Mouse (Mus musculus): ENCODE measurements around the gene Prkn. TPM values are rescaled to one million over a fixed set of nuclear protein-coding genes. Genes with fewer than 3 reads are reported as not detected.

The Prkn gene
- polyA plus RNA-seq, 1 experiment = 0.58 TPM

- no peak for TF ChIP-seq CTCF (IDR thresholded peaks at IDR 0.05; ENCODE audit: extremely low read depth, insufficient read length, insufficient replicate concordance, low read depth, low read length)
- no peak for TF ChIP-seq POLR2A (IDR thresholded peaks at IDR 0.05; ENCODE audit: low read depth, low read length)
- Histone ChIP-seq H3K27ac (ENCODE audit: insufficient read depth, low read depth, low read length) (no peak overlapping the region), H3K4me1 (ENCODE audit: control insufficient read depth, insufficient read depth, insufficient read length, low read length) (no peaks in the 10 kb centered on the region), H3K36me3 (ENCODE audit: control insufficient read depth, insufficient read depth, low read length) (no peaks in the 10 kb centered on the region), H3K27me3 (ENCODE audit: control insufficient read depth, insufficient read depth, low read length) (no peaks in the 10 kb centered on the region), H3K4me3 (ENCODE audit: low read depth, low read length) (no peak overlapping the region)
- WGBS = 76% methylated on average over 10 of the region's 10 CpGs
These were observed 1221.2 kb downstream of the Prkn start for GRCm38 (mm10) chr17:12061381-12061780.

DNA sequence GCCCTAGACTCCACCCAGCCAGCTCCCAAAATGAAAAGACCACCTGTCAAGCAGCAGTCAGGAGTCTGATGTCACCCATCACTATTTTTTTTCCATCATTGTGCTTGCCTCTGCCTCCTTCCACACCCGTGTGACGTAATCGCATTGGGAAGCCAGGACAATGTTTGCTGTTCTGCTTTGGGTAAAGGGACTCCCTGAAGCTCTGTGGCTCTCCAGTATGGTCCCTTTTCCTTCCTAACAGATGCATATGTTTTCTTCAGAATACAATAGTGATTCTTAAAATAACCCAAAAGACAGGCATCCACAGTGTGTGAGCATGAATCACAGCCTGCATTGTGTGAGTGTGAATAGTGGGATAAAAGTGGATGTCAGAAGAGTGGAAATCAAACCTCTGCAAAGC is 1222.7 kb downstream of the Prkn start:
- no peaks in the 10 kb centered on the region for H3K27me3 ChIP-seq (ENCODE audit: control insufficient read depth, insufficient read depth, low read length)
- 81% methylated on average over 3 of the region's 3 CpGs for WGBS
- H3K36me3 ChIP-seq (ENCODE audit: control insufficient read depth, insufficient read depth, low read length) = no peaks in the 10 kb centered on the region
- no peaks in the 10 kb centered on the region for H3K4me1 ChIP-seq (ENCODE audit: control insufficient read depth, insufficient read depth, insufficient read length, low read length)
- no peak overlapping the region for H3K27ac ChIP-seq (ENCODE audit: insufficient read depth, low read depth, low read length)
- no peak overlapping the region for H3K4me3 ChIP-seq (ENCODE audit: low read depth, low read length)
- TF ChIP-seq CTCF (IDR thresholded peaks at IDR 0.05; ENCODE audit: extremely low read depth, insufficient read length, insufficient replicate concordance, low read depth, low read length) (no peak), POLR2A (IDR thresholded peaks at IDR 0.05; ENCODE audit: low read depth, low read length) (no peak)

- H3K4me3 ChIP-seq (ENCODE audit: low read depth, low read length) = no peak overlapping the region
- H3K27ac ChIP-seq (ENCODE audit: insufficient read depth, low read depth, low read length) = no peak overlapping the region
- H3K27me3 ChIP-seq (ENCODE audit: control insufficient read depth, insufficient read depth, low read length) = no peaks in the 10 kb centered on the region
- H3K36me3 ChIP-seq (ENCODE audit: control insufficient read depth, insufficient read depth, low read length) = no peaks in the 10 kb centered on the region
- 98% methylated on average over 7 of the region's 7 CpGs for WGBS
- TF ChIP-seq POLR2A (IDR thresholded peaks at IDR 0.05; ENCODE audit: low read depth, low read length) (no peak), CTCF (IDR thresholded peaks at IDR 0.05; ENCODE audit: extremely low read depth, insufficient read length, insufficient replicate concordance, low read depth, low read length) (no peak)
- H3K4me1 ChIP-seq (ENCODE audit: control insufficient read depth, insufficient read depth, insufficient read length, low read length) = no peaks in the 10 kb centered on the region
These were observed 1223.3 kb downstream of the Prkn start for GRCm38 (mm10) chr17:12063533-12063932.

- Histone ChIP-seq H3K4me3 (ENCODE audit: low read depth, low read length) (no peak overlapping the region), H3K4me1 (ENCODE audit: control insufficient read depth, insufficient read depth, insufficient read length, low read length) (no peaks in the 10 kb centered on the region), H3K36me3 (ENCODE audit: control insufficient read depth, insufficient read depth, low read length) (no peaks in the 10 kb centered on the region), H3K27me3 (ENCODE audit: control insufficient read depth, insufficient read depth, low read length) (no peaks in the 10 kb centered on the region), H3K27ac (ENCODE audit: insufficient read depth, low read depth, low read length) (no peak overlapping the region)
- TF ChIP-seq POLR2A (IDR thresholded peaks at IDR 0.05; ENCODE audit: low read depth, low read length) (no peak), CTCF (IDR thresholded peaks at IDR 0.05; ENCODE audit: extremely low read depth, insufficient read length, insufficient replicate concordance, low read depth, low read length) (no peak)
- 80% methylated on average over 10 of the region's 10 CpGs for WGBS
These were observed 1225.9 kb downstream of the Prkn start for GRCm38 (mm10) chr17:12066054-12066453.

GRCm38 (mm10) chr17:12076816-12077215 is 1236.6 kb downstream of the Prkn start:
- H3K4me3 ChIP-seq (ENCODE audit: low read depth, low read length) = no peak overlapping the region
- TF ChIP-seq CTCF (IDR thresholded peaks at IDR 0.05; ENCODE audit: extremely low read depth, insufficient read length, insufficient replicate concordance, low read depth, low read length) = no peak
- no peak for TF ChIP-seq POLR2A (IDR thresholded peaks at IDR 0.05; ENCODE audit: low read depth, low read length)
- no peaks in the 10 kb centered on the region for H3K27me3 ChIP-seq (ENCODE audit: control insufficient read depth, insufficient read depth, low read length)
- no peak overlapping the region for H3K27ac ChIP-seq (ENCODE audit: insufficient read depth, low read depth, low read length)
- no peaks in the 10 kb centered on the region; the same call in 1 of the 2 replicates for H3K4me1 ChIP-seq (ENCODE audit: control insufficient read depth, insufficient read depth, insufficient read length, low read length)
- H3K36me3 ChIP-seq (ENCODE audit: control insufficient read depth, insufficient read depth, low read length) = no peaks in the 10 kb centered on the region
- 81% methylated on average over 2 of the region's 2 CpGs for WGBS

GRCm38 (mm10) chr17:12080656-12081495 is 1240.7 kb downstream of the Prkn start:
- 30% methylated on average over 20 of the region's 20 CpGs for WGBS
- Histone ChIP-seq H3K36me3 (ENCODE audit: control insufficient read depth, insufficient read depth, low read length) (no peaks in the 10 kb centered on the region), H3K4me3 (ENCODE audit: low read depth, low read length) (no peak overlapping the region), H3K27ac (ENCODE audit: insufficient read depth, low read depth, low read length) (no peak overlapping the region), H3K27me3 (ENCODE audit: control insufficient read depth, insufficient read depth, low read length) (no peaks in the 10 kb centered on the region), H3K4me1 (ENCODE audit: control insufficient read depth, insufficient read depth, insufficient read length, low read length) (peaks cover under 1% of the 10 kb centered on the region; the same call in 1 of the 2 replicates)
- no peak for TF ChIP-seq POLR2A (IDR thresholded peaks at IDR 0.05; ENCODE audit: low read depth, low read length)
- TF ChIP-seq CTCF (IDR thresholded peaks at IDR 0.05; ENCODE audit: extremely low read depth, insufficient read length, insufficient replicate concordance, low read depth, low read length) = no peak

- H3K27ac ChIP-seq (ENCODE audit: insufficient read depth, low read depth, low read length) = no peak overlapping the region
- WGBS = 92% methylated on average over 5 of the region's 5 CpGs
- H3K27me3 ChIP-seq (ENCODE audit: control insufficient read depth, insufficient read depth, low read length) = no peaks in the 10 kb centered on the region
- TF ChIP-seq CTCF (IDR thresholded peaks at IDR 0.05; ENCODE audit: extremely low read depth, insufficient read length, insufficient replicate concordance, low read depth, low read length) = no peak
- peaks cover 3% of the 10 kb centered on the region; the same call in 1 of the 2 replicates for H3K4me1 ChIP-seq (ENCODE audit: control insufficient read depth, insufficient read depth, insufficient read length, low read length)
- H3K4me3 ChIP-seq (ENCODE audit: low read depth, low read length) = no peak overlapping the region
- H3K36me3 ChIP-seq (ENCODE audit: control insufficient read depth, insufficient read depth, low read length) = no peaks in the 10 kb centered on the region
These were observed 1242.0 kb downstream of the Prkn start for GRCm38 (mm10) chr17:12082201-12082600.

Data from small intestine, adult 2 months (tissue).